Mouse (Mus musculus) ovary, postnatal 10 days (tissue): ENCODE measurements at regions not wholly inside any gene's neighbourhood (a gene's known extent, or its start where the extent isn't known, plus 50 kb on each side); places are given as distances from the start of the nearest gene placed in this dataset.
"Not testable (repeated sequence)": the region's sequence is repeated elsewhere in the genome, so short reads cannot be mapped to it uniquely, and the experiment has no call there.

ENCODE experiments used
- DNase-seq: peaks from one replicate; pipeline ENCODE4 v3.0.0; 2022; ENCODE audit warnings: low spot score

GRCm38 (mm10) chr8:96174996-96175395, 286.6 kb upstream of the Got2 start:
- DNase-seq: no peak

DNA sequence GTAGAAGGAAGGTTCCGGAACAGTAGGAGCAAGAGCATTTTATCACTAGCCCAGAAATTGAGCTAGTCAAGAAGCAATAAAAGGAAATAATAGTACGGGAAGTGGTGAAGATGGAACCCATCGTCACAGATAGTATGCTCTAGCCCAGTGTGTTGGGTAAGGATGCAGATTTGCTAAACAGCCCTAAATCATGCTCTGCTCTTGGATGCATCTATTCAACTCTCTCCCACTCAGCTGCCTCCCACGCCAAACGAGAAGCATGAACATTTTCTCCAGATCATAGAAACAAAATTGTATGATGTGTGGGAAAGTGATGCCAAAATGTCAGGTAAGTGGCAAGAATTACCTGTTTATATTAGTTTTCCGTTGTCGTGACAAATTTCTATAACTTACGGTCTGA, 276.6 kb upstream of the Got2 start:
- no peak for DNase-seq

DNA sequence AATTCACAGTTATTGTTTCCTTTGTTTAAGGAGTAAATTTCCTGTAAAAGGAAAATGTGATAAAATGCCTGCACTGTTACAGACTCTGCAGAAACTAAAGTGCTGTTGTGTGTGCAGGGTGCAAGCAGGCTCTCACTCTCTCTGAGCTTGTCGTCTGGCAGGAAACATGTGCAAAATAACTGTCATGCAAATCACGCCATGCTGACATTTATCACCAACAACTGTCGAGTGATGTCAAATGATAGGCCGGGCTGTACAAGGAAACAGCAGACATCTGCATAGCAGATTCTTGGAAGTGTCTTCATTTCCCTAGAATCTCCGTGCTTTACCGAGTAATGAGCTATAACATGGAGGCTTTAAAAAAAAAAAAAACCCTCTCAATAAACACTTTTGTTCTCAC, 271.6 kb upstream of the Got2 start:
- no peak for DNase-seq

DNA sequence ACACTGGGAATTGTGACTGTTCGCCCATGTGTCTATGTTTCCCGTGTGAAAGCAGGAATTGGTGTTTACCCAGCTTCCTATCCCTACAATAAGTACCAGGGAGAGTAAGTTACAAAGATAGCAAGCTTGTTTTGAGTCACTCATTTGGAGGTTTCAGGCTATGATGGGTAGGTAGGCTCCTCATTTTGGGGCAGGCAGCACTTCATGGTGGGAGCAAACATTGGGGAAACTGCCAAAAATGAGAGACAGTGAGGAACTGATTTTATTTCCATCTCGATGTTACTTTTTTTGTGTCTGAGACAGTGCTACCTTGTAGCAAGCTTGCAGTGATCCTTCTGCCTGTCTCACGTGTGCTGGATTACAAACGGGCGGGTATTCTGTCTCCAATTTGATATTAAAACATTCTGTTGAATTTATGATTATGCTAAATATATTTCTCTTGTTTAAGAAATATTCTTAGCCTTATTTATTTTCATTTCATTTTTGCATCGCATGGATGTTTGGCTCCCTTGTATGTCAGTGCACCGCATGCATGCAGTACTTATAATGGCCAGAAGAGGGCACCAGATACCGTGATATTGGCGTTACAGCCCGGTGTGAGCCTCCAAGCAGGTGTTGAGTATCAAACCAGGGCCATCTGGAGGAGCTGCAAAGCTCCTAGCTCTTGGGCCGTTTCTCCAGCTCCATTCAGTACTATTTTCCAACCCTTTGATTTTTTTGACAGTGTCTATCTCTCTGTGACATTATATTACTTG, 264.3 kb upstream of the Got2 start:
- DNase-seq: peak; percentile 15

- DNase-seq: no peak
These were observed 263.7 kb upstream of the Got2 start for GRCm38 (mm10) chr8:96152056-96152455.

DNA sequence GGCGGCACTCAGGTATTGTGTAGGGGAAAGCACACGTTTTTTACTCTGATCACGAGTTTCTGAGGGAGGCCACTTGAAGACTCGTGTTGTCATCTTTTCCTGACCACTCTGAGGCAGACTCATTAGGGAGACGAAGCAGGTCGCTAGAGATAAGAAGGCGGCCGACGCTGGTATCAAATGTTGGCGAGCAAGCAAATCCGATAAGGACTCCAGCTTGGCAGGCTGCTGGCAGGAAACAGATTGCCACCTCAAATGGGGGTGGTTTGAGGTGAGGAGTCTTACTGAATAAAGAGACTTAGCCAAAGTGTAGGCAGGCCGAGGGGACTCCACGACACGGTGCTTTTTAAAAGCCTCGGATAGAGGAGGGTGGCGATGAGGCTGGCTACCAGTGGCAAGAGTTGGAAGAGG, 262.7 kb upstream of the Got2 start:
- DNase-seq: no peak

DNA sequence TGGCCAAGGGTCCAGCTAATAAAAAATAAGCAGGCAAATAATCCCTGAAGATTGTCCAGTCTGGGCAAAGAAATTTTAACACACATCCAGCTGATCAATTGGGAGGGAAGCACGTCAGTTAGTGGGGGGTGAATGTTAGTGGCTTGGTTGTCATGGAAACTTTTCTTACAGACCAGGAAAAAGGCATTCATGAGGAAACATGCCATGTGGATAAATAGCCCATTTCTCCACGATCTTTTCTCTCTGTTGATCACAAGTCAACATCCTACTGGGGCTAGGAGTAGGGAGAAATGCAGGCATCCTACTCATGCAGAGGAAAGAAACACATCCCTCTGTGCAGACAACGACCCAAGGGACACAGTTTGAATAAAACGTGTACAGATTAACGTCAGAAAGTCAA, 243.8 kb upstream of the Got2 start:
- DNase-seq: no peak

DNA sequence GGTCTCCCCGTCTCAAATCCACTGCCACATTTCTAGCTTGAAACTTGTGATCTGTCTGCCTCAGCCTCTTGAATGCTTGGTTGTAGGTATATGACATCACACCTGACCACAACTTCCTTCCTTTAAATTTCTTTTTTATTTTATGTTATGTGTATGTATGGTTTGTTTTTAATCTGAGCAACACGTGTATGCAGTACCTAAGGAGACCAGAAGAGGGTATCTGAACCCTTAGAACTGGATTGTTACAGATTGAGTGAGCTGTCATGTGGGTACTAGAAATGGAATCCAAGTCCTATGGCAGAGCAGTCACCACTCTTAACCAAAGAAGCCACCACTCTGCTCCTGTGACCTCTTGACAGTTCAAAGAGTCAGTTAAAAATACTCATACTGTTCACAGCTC, 240.0 kb upstream of the Got2 start:
- DNase-seq: no peak

GRCm38 (mm10) chr8:96100817-96101216, 212.5 kb upstream of the Got2 start:
- DNase-seq: no peak

- no peak for DNase-seq
These were observed 204.6 kb upstream of the Got2 start for GRCm38 (mm10) chr8:96092931-96093330.

GRCm38 (mm10) chr8:96090231-96090630, 201.9 kb upstream of the Got2 start:
- no peak for DNase-seq

- no peak for DNase-seq
These were observed 180.0 kb upstream of the Got2 start for GRCm38 (mm10) chr8:96068306-96068705.

GRCm38 (mm10) chr8:96047686-96048085, 159.3 kb upstream of the Got2 start:
- no peak for DNase-seq

DNA sequence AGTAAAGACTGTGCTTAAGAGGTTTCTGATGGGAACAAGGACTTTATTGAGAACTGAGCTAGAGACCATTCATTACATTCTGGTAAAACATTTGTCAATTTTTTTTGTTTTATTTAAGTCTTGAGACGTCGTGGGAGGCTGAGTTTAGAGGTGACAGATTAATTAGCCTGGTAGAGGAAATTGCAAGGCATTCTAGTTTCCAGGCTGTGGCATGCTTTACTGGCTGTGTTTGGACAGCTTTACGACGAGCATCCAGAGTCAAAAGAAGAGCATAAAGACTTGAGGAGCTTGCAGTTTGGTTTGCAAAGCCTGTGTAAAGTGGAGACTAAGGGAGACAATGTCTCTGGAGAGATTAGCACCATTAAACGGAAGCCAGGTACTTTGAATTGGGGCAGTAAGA, 154.0 kb upstream of the Got2 start:
- DNase-seq: no peak

DNA sequence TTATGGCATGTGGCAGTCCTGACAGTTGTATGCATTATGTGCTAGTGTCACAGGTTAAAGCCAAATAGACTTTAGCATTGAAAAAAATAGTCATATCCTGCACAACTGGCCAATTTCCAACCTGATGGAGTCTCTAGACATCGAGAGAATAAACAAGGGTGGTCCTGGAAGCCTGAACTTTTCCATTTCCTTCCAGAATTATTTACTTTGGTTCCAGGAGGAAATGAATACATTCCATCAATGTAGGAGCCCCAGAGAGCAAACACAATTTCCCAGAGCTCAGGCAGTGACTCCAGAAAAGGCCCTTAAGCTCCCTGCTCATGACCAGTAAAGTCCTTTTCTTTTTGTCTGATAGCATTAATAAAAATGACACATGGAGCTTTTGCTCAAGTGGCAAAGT, 151.9 kb upstream of the Got2 start:
- DNase-seq: no peak

DNA sequence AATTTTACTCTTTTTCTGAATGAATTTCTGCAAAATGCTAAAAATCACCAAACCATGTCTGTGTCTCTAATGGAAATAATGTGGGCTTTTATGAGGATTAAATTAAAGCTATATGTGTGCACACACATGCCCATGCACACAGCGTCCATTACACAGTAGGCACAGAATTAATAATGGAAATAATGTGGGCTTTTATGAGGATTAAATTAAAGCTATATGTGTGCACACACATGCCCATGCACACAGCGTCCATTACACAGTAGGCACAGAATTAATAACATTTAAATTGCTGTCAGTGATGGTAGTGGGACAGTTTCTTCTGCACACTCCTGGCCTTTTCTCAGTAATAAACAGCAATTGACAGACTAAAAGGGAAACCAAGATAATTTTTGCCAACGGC, 130.4 kb upstream of the Got2 start:
- not testable (repeated sequence) for DNase-seq

GRCm38 (mm10) chr8:96012002-96012401, 123.7 kb upstream of the Got2 start:
- no peak for DNase-seq

- no peak for DNase-seq
These were observed 103.6 kb upstream of the Got2 start for GRCm38 (mm10) chr8:95991826-95992463.

- DNase-seq: no peak
These were observed 100.5 kb upstream of the Got2 start for GRCm38 (mm10) chr8:95988616-95989380.

DNA sequence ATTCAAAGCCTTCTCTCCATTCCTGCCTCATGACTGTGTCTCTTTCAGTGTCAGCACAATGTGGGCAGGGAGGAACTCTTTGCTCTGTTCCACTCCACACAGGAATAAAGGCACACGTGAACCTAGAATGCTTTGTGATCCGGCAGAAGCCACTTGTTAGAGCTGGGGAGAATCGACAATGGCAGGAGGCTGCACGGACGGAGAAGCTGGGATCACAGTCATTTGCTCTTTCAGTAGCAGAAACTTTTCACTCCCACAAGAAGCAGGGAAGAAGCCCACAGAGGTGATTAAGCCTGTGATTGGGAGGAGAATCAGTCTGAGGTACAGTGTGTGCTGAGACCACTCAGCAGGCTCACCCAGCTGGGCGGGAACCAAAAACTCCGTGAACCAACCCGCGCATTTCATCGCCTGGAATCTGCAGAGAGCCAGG, 98.7 kb upstream of the Got2 start:
- DNase-seq: no peak

- DNase-seq: no peak
These were observed 98.1 kb upstream of the Got2 start for GRCm38 (mm10) chr8:95986410-95986809.

DNA sequence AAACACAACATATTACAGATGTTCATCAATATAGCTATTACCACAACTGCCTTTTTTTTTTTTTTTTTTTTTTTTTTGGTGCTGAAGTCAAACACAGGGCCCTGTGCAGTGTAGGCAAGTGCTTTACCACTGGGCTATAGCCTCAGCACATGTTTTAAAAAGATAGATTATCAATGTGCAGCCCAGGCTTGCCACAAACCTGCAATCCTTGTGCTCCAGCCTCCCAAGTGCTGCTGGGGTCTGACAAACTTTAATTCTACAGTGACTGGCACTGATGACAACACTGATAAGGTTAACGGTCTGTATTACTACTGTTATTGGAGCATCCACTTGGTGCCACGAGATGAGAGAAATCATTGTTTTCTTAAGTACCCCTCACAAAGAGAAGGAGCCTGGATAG, 95.3 kb upstream of the Got2 start:
- DNase-seq: no peak

- no peak for DNase-seq
These were observed 92.1 kb upstream of the Got2 start for GRCm38 (mm10) chr8:95980405-95980804.
